In genomic region chr7:49045499-49046346, GRCm38 (mm10) we compare ENCODE assay signal across 13 mouse cellular contexts.
DNase-seq lines count a peak whose midpoint lies in the region; ATAC-seq and TF ChIP-seq lines count a peak whose summit lies in the region.
"Had no signal": no experiment of that assay in that cellular context is flagged by ENCODE, and none has a peak within 500 bp of the region (broad histone marks: within the 10 kb centered on the region; RNA-seq: fewer than 3 reads in every experiment).

No protein-coding gene starts in this region.

- H3K36me3 ChIP-seq in intestine, postnatal 0 days (ENCODE audit: control insufficient read depth, insufficient read depth) = no peaks in the 10 kb centered on the region
- no peaks in the 10 kb centered on the region for H3K36me3 ChIP-seq in kidney, embryonic 16.5 days (ENCODE audit: insufficient read depth, low read length)
- no peaks in the 10 kb centered on the region for H3K36me3 ChIP-seq in neural tube, embryonic 14.5 days (ENCODE audit: control insufficient read depth, insufficient read depth, low read length)
- H3K36me3 ChIP-seq: liver, embryonic 15.5 days; midbrain, embryonic 13.5 days had no signal

- ATAC-seq in intestine, postnatal 0 days = 0 out of 2 replicates have a peak, but pooled peaks have one; percentile 22
- ATAC-seq in kidney, embryonic 16.5 days (ENCODE audit: low FRiP score, low TSS enrichment) = peak; percentile 70
- ATAC-seq in neural tube, embryonic 14.5 days (ENCODE audit: low read depth) = peak; percentile 28; the same call in 1 of the 2 replicates
- ATAC-seq: midbrain, embryonic 13.5 days had no signal

- H3K4me2 ChIP-seq in intestine, postnatal 0 days (replicated peaks; ENCODE audit: low read depth) = no peak overlapping the region
- no peak overlapping the region for H3K4me2 ChIP-seq in kidney, embryonic 16.5 days (replicated peaks; ENCODE audit: low read depth, low read length)
- no peak overlapping the region for H3K4me2 ChIP-seq in neural tube, embryonic 14.5 days (ENCODE audit: low read depth, low read length)
- H3K4me2 ChIP-seq: heart, embryonic 11.5 days; liver, embryonic 15.5 days; midbrain, embryonic 13.5 days had no signal

- H3K27me3 ChIP-seq in intestine, postnatal 0 days (replicated peaks; ENCODE audit: control insufficient read depth, insufficient read depth, low read length) = no peaks in the 10 kb centered on the region
- no peaks in the 10 kb centered on the region for H3K27me3 ChIP-seq in kidney, embryonic 16.5 days (ENCODE audit: insufficient read depth, low read length)
- H3K27me3 ChIP-seq in neural tube, embryonic 14.5 days (ENCODE audit: control insufficient read depth, insufficient read depth, low read length) = no peaks in the 10 kb centered on the region
- H3K27me3 ChIP-seq: midbrain, embryonic 13.5 days had no signal

- DNase-seq in lung, postnatal 10 days = peak; percentile 21
- no peak for DNase-seq in lung, postnatal 14 days
- DNase-seq in urinary bladder, adult 2 months (ENCODE audit: low spot score) = no peak
- DNase-seq in gastrocnemius, postnatal 25 days = no peak
- DNase-seq: adrenal gland, postnatal 36 days; right cerebral cortex, postnatal 4 days had no signal

- H3K9me3 ChIP-seq in intestine, postnatal 0 days (ENCODE audit: control insufficient read depth) = no peaks in the 10 kb centered on the region
- H3K9me3 ChIP-seq in kidney, embryonic 16.5 days (ENCODE audit: low read length) = no peaks in the 10 kb centered on the region
- H3K9me3 ChIP-seq in neural tube, embryonic 14.5 days (ENCODE audit: control insufficient read depth, low read length) = no peaks in the 10 kb centered on the region
- H3K9me3 ChIP-seq: liver, embryonic 15.5 days; midbrain, embryonic 13.5 days had no signal

- H3K27ac ChIP-seq in intestine, postnatal 0 days (ENCODE audit: low read depth, low read length) = no peak overlapping the region
- H3K27ac ChIP-seq in kidney, embryonic 16.5 days (ENCODE audit: low read length) = peak overlapping the region; percentile 17; the same call in 1 of the 2 replicates
- peak overlapping the region; percentile 22; the same call in 1 of the 2 replicates for H3K27ac ChIP-seq in neural tube, embryonic 14.5 days (ENCODE audit: low read depth, low read length)
- H3K27ac ChIP-seq: left cerebral cortex, adult 2 months; liver, embryonic 15.5 days; midbrain, embryonic 13.5 days had no signal

- no peaks in the 10 kb centered on the region for H3K4me1 ChIP-seq in intestine, postnatal 0 days (replicated peaks; ENCODE audit: control insufficient read depth, insufficient read depth, low read length)
- peaks cover 8% of the 10 kb centered on the region for H3K4me1 ChIP-seq in kidney, embryonic 16.5 days (ENCODE audit: insufficient read depth, low read length)
- peaks cover 31% of the 10 kb centered on the region for H3K4me1 ChIP-seq in neural tube, embryonic 14.5 days (ENCODE audit: control insufficient read depth, insufficient read depth, low read length)
- H3K4me1 ChIP-seq: liver, embryonic 15.5 days had no signal

- no peak overlapping the region for H3K4me3 ChIP-seq in intestine, postnatal 0 days (ENCODE audit: low read depth, low read length)
- no peak overlapping the region for H3K4me3 ChIP-seq in kidney, embryonic 16.5 days (ENCODE audit: low read length)
- H3K4me3 ChIP-seq in neural tube, embryonic 14.5 days (ENCODE audit: low read depth, low read length) = no peak overlapping the region
- H3K4me3 ChIP-seq: left cerebral cortex, adult 2 months; liver, embryonic 15.5 days; midbrain, embryonic 13.5 days had no signal

- no peak overlapping the region for H3K9ac ChIP-seq in intestine, postnatal 0 days (ENCODE audit: low read depth, low read length)
- no peak overlapping the region for H3K9ac ChIP-seq in kidney, embryonic 16.5 days (replicated peaks; ENCODE audit: low read length)
- no peak overlapping the region for H3K9ac ChIP-seq in neural tube, embryonic 14.5 days (replicated peaks; ENCODE audit: low read depth, low read length)
- H3K9ac ChIP-seq: liver, embryonic 15.5 days; midbrain, embryonic 13.5 days had no signal

- 56% methylated on average over 6 of the region's 6 CpGs for WGBS in intestine, postnatal 0 days
- 54% methylated on average over 6 of the region's 6 CpGs for WGBS in kidney, embryonic 16.5 days
- WGBS in neural tube, embryonic 14.5 days = 37% methylated on average over 6 of the region's 6 CpGs

- no peak for TF ChIP-seq CTCF in intestine, postnatal 0 days (IDR thresholded peaks at IDR 0.05; ENCODE audit: low read depth)
